Mouse (Mus musculus) midbrain, embryonic 12.5 days (tissue): Measurements from ENCODE around the gene Tnks1bp1. TPM values are rescaled to one million over a fixed set of nuclear protein-coding genes. Genes with fewer than 3 reads are reported as not detected.
A peak's percentile ranks its signal among the peaks of the same experiment; 100 is the strongest.

Experiments used
- ATAC-seq: fragments of 200-750 bp; cut with Nextera tagmentation; 2 replicates; pipeline ENCODE4 v1.8.0; 2017; ENCODE audit warnings: low read depth, moderate TSS enrichment, moderate library complexity; ENCODE audit not compliant: low FRiP score
- H3K27ac ChIP-seq: fragments of 300-500 bp; sonication (generic); replicated peaks from 2 replicates; pipeline ENCODE4 v1.5.1; 2016; ENCODE audit warnings: mild to moderate bottlenecking
- H3K27me3 ChIP-seq: fragments of 300-500 bp; sonication (generic); 2 replicates; pipeline ENCODE4 v1.6.1; 2016; ENCODE audit warnings: mild to moderate bottlenecking
- H3K36me3 ChIP-seq: fragments of 300-500 bp; sonication (generic); 2 replicates; pipeline ENCODE4 v1.6.1; 2016
- H3K4me1 ChIP-seq: fragments of 300-500 bp; sonication (generic); 2 replicates; pipeline ENCODE4 v1.6.1; 2016
- H3K4me2 ChIP-seq: fragments of 300-500 bp; sonication (generic); replicated peaks from 2 replicates; pipeline ENCODE4 v1.6.1; 2016; ENCODE audit warnings: mild to moderate bottlenecking, moderate library complexity
- H3K4me3 ChIP-seq: fragments of 300-500 bp; sonication (generic); 2 replicates; pipeline ENCODE4 v1.5.1; 2016; ENCODE audit warnings: mild to moderate bottlenecking
- H3K9ac ChIP-seq: fragments of 300-500 bp; sonication (generic); replicated peaks from 2 replicates; pipeline ENCODE4 v1.6.1; 2016; ENCODE audit warnings: mild to moderate bottlenecking, moderate library complexity
- H3K9me3 ChIP-seq: fragments of 300-500 bp; sonication (generic); 2 replicates; pipeline ENCODE4 v1.6.1; 2016; ENCODE audit warnings: mild to moderate bottlenecking
- WGBS: fragments of 180-500 bp; shearing (Covaris S2); methylation state at CpG from one replicate; pipeline ENCODE4 v1.1.7; 2016; 5-methylcytosine and 5-hydroxymethylcytosine counted together
- polyA plus RNA-seq: library from polyadenylated mRNA; unstranded; fragments of >200 nt; fragmentation: Nextera tagmentation; extraction: Ambion mirVana; gene quantifications from 2 replicates; pipeline ENCODE4 v1.2.1, GENCODE M21; 2016

The Tnks1bp1 gene
- 40.3 and 48.0 TPM in 2 replicates for polyA plus RNA-seq

DNA sequence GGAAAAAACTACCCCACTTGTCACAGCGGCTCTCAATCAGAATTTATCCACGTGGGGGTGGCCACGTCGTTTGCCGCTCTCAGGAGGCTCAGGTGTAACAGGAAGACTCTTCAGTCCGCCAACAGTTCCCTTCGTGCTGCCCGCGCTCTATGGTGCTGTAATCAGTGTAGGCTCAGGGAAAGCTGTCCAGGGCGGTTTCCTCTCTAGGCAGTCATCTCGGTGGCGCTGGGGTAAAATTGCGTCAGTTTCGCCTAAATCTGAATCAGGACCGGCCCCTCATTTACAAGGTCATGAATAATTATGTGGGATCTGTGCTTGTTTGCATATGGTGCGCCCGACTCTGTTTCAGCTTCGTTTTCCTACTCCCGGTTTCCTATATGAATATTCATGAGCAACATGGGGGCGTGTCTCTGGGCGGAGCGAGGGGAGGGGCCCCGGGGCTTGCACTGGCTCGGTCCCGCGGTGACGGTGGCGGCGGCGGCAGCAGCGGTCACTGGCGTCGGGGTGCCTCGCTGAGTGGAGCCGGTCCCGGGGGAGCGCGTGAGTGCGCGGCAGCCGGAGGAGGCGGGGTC is at the start of gene Tnks1bp1:
Gene Tnks1bp1, plus strand, starts transcription at position 427 of the 572 bp plus-strand sequence.
- peaks cover 37% of the 10 kb centered on the region for H3K4me1 ChIP-seq
- peaks cover 58% of the 10 kb centered on the region for H3K36me3 ChIP-seq
- no peaks in the 10 kb centered on the region for H3K9me3 ChIP-seq
- H3K27me3 ChIP-seq, result no peaks in the 10 kb centered on the region
- H3K4me2 ChIP-seq, result peak within 1 kb of the TSS; percentile 71
- H3K4me3 ChIP-seq, result peak within 1 kb of the TSS; percentile 55
- peak within 1 kb of the TSS; percentile 95 for H3K27ac ChIP-seq
- ATAC-seq, result peak; percentile 86
- 1% methylated on average over 42 of the region's 42 CpGs for WGBS
- H3K9ac ChIP-seq, result peak within 1 kb of the TSS; percentile 65

DNA sequence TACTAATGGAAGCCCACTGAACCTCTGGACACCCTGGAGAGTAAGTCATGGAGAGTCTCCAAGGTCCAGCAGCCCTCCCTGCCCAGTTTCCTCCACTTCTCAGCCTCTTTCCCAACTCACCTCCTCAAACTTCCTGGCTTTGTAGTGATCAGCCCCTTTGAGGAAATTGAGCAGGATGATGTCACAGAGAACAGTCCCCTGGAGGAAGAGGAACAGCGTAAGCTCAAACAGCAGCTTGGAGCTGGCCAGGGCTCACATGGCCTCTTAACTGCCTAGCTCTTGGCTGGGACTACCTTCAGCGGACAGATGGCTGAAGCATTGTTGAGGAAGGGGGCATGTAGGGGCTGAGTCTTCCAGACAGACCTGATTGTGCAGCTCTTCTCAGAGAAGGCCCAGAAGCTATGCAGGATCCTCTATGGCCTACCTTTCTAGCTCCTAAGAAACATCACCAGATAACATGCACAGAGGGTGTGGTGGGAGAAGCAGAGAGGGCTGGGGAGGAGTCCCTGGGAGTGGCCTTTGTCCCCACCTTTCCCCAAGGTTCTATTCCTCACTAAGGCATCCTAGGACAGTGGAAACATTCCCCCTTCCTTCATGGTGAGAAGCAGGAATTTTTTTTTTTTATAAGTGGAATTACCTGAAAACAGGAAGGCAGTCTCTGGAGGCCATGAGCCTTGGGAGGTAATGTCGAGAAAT is 48.2 kb upstream of the Tnks1bp1 start:
- no peak for ATAC-seq
- H3K27me3 ChIP-seq, result no peaks in the 10 kb centered on the region
- no peaks in the 10 kb centered on the region for H3K36me3 ChIP-seq
- H3K4me3 ChIP-seq, result no peak overlapping the region
- H3K27ac ChIP-seq, result no peak overlapping the region
- H3K9me3 ChIP-seq, result no peaks in the 10 kb centered on the region
- 86% methylated on average over 3 of the region's 3 CpGs for WGBS
- no peaks in the 10 kb centered on the region for H3K4me1 ChIP-seq
- no peak overlapping the region for H3K9ac ChIP-seq
- no peak overlapping the region for H3K4me2 ChIP-seq

DNA sequence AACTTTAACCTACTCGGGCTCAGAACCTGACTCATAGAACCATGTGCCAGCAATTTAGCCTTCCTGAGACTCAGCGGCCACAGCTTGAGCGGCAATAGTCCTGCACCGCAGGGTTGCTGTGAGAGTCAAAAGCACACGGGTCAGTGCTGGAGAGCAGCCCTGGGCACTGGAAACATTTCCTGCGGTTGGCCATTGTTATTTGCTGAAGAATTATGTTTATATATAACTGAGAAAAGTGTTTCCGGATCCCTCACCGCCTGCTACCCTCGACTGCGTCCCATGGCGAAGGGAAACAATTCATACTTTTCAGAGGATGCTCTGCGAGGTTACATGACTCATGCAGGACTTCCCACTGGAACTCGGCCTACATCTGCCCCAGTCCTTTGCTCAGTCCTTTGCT is 46.3 kb upstream of the Tnks1bp1 start:
- Histone ChIP-seq H3K27ac (no peak overlapping the region), H3K27me3 (no peaks in the 10 kb centered on the region), H3K4me3 (no peak overlapping the region), H3K4me1 (no peaks in the 10 kb centered on the region), H3K4me2 (no peak overlapping the region), H3K36me3 (no peaks in the 10 kb centered on the region), H3K9me3 (no peaks in the 10 kb centered on the region), H3K9ac (no peak overlapping the region)
- ATAC-seq, result no peak
- WGBS, result 78% methylated on average over 13 of the region's 13 CpGs

DNA sequence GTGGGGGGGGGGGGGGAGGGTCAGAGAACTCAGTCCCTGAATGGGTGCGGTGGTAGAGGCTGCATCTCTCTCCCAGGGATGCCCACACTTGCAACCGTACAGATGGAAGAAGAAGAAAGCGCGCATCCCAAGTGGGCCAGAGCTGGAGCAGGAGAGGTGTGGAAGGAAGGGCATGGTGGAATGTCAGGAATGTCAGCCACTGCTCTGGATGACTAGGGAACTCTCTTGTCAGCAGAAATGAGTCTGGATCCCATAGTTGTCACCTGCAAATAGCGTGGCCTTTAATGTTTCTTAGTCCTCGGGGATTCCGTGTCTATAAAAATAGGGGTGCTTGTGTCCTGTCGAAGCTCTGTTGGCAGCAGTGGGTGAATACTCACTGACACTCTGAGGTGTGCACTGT is 45.2 kb upstream of the Tnks1bp1 start:
- 87% methylated on average over 8 of the region's 8 CpGs for WGBS

DNA sequence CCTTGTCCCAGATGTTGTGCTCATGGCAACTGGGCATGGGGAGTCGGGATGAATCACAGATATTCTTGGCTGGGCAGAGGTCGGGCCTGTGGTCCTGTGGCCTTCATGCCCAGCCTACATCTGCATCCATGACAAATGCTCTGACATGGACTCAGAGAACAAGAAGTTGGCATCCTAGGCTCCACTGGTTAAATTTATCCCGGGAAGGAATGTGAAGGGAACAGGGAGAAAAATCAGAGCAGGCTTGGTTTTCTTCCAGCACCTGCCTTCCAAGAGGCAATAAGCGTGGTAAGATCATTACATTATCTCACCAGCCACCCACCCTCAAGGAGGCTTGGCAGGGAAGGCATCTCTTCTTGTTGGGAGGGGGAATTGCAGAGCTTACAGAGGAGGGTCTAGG is 43.5 kb upstream of the Tnks1bp1 start:
- ATAC-seq, result no peak
- no peak overlapping the region for H3K4me2 ChIP-seq
- H3K4me3 ChIP-seq, result no peak overlapping the region
- no peaks in the 10 kb centered on the region for H3K27me3 ChIP-seq
- no peak overlapping the region for H3K9ac ChIP-seq
- 88% methylated on average over 4 of the region's 4 CpGs for WGBS
- no peaks in the 10 kb centered on the region for H3K36me3 ChIP-seq
- no peaks in the 10 kb centered on the region for H3K4me1 ChIP-seq
- H3K27ac ChIP-seq, result no peak overlapping the region
- no peaks in the 10 kb centered on the region for H3K9me3 ChIP-seq

More for the DNA sequence above, 45.2 kb upstream of the Tnks1bp1 start:
- H3K9me3 ChIP-seq, result no peaks in the 10 kb centered on the region
- no peaks in the 10 kb centered on the region for H3K27me3 ChIP-seq
- H3K4me3 ChIP-seq, result no peak overlapping the region
- no peaks in the 10 kb centered on the region for H3K36me3 ChIP-seq
- no peak for ATAC-seq
- H3K4me1 ChIP-seq, result no peaks in the 10 kb centered on the region
- H3K27ac ChIP-seq, result no peak overlapping the region
- no peak overlapping the region for H3K4me2 ChIP-seq
- H3K9ac ChIP-seq, result no peak overlapping the region

DNA sequence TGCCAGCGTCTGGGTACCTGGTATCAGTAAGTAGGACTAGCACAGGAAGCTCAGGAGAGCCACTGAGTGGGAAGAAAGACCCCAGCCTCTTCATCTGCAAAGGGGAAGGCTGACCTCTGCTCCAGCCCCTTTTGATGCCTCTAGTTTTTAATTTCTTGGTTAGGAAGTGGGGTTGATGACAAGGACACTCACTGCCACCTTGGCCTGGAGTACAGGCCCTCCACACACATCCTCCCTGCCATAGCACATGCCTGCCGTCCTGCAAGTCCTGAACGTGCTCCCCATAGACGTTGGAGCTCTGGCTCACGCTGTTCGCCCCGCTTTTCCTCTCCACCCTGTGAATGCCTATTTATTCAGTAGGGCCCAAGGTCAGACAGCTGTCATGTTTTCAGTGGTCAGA is 41.2 kb upstream of the Tnks1bp1 start:
- 78% methylated on average over 7 of the region's 7 CpGs for WGBS
- Histone ChIP-seq H3K27ac (no peak overlapping the region), H3K4me1 (no peaks in the 10 kb centered on the region), H3K27me3 (no peaks in the 10 kb centered on the region), H3K4me2 (no peak overlapping the region), H3K4me3 (no peak overlapping the region), H3K9me3 (no peaks in the 10 kb centered on the region), H3K36me3 (no peaks in the 10 kb centered on the region), H3K9ac (no peak overlapping the region)
- ATAC-seq, result no peak

DNA sequence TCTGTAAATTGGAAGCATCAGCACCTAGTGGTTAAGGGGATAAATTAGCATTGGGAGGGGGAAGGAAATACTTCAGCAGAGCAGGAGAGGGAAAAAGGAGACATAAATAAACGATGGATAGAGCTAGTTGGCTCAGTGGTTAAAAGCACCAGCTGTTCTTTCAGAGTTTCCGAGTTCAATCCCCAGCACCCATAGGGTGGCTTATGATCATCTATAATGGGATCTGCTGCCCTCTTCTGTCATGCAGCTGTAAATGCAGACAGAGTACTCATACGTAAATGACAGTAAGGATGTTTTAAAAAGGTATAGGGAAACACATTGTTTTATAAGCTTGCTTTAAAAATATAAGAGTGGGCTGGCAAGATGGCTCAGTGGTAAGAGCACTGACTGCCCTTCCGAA is 40.1 kb upstream of the Tnks1bp1 start:
- Histone ChIP-seq H3K4me1 (no peaks in the 10 kb centered on the region), H3K36me3 (no peaks in the 10 kb centered on the region), H3K4me3 (no peak overlapping the region), H3K9ac (no peak overlapping the region), H3K27me3 (no peaks in the 10 kb centered on the region), H3K4me2 (no peak overlapping the region), H3K27ac (no peak overlapping the region), H3K9me3 (no peaks in the 10 kb centered on the region)
- no peak for ATAC-seq
- 23% methylated on average over 4 of the region's 4 CpGs for WGBS

DNA sequence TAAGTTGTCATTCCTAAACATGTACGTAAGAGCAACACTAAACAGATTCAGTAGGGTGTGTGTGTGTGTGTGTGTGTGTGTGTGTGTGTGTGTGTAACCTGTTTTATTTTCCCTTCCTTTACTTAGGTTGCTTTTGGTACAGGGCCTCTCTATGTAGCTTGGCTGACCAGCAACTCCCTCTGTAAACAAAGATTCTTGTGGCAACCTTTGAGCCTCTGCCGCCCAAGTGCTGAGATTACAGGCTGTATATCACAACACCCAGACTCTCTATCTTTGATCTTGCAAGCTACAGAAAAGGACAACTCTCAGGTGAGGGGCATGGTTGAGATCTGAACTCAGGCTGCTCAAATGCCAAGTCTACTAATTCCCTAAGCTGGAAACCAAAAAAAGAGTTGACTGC is 38.6 kb upstream of the Tnks1bp1 start:
- no peak overlapping the region for H3K27ac ChIP-seq
- H3K4me3 ChIP-seq, result no peak overlapping the region
- 79% methylated on average over 2 of the region's 2 CpGs for WGBS
- no peak overlapping the region for H3K4me2 ChIP-seq
- no peaks in the 10 kb centered on the region for H3K36me3 ChIP-seq
- H3K4me1 ChIP-seq, result no peaks in the 10 kb centered on the region
- no peak overlapping the region for H3K9ac ChIP-seq
- no peaks in the 10 kb centered on the region for H3K27me3 ChIP-seq
- no peak for ATAC-seq
- no peaks in the 10 kb centered on the region for H3K9me3 ChIP-seq

DNA sequence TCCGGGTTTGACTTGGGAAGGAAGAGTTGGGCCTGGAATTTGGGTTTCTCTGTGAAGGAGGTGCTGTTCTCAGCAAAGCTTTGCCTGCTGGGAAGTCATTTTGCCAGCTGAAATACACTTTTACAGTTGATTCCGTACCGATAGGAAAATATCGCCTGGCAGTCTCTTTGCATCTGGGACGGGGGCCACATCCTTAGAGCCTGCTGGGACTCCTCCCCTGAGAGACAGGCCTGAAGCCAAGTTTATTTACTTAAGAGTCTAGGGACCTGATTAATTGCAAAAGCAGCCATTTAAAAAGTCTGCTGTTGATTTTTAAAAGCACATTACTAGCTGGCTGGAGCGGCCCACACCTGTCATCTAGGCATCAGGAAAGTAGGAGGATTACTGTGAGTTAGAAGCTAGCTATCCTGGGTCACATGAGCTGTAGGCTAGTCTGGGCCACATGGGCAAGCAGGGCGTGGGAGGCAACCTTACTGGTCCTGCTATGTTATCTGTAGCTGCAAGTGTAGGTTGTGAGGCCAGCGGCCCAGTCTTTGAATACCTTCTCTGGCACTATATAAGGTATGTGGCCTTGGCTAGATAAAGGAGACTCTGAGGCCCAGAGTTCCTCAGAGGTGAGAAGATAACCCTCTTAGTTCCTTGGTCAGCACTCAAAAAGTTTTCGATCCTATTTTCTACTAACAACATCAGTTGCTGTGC is 35.8 kb upstream of the Tnks1bp1 start:
- no peak for ATAC-seq
- 81% methylated on average over 9 of the region's 9 CpGs for WGBS
- H3K9me3 ChIP-seq, result no peaks in the 10 kb centered on the region
- H3K4me1 ChIP-seq, result no peaks in the 10 kb centered on the region
- no peaks in the 10 kb centered on the region for H3K36me3 ChIP-seq
- no peak overlapping the region for H3K27ac ChIP-seq
- H3K4me3 ChIP-seq, result no peak overlapping the region
- H3K9ac ChIP-seq, result no peak overlapping the region
- H3K27me3 ChIP-seq, result no peaks in the 10 kb centered on the region
- H3K4me2 ChIP-seq, result no peak overlapping the region

DNA sequence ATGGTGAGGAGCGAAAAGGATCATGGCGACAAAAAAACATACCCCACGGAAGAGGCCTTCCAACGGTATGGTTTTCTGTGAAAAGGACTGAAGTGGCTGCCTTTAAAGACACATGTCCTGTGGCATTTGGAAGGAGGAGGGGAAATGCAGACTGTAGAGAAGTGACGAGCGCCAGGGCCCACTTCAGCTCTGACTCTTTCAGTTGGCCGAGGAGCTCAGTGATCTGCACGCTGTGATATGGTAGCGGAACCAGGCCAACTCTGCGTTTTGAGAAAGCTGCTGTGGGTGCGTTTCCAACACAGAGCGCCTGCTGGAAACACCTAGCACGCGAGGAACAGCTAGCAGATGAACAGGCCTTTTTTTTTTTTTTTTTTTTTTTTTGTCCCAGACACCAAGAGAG is 35.1 kb upstream of the Tnks1bp1 start:
- Histone ChIP-seq H3K36me3 (no peaks in the 10 kb centered on the region), H3K27me3 (no peaks in the 10 kb centered on the region), H3K4me1 (no peaks in the 10 kb centered on the region), H3K9me3 (no peaks in the 10 kb centered on the region), H3K4me3 (no peak overlapping the region), H3K27ac (no peak overlapping the region), H3K9ac (no peak overlapping the region), H3K4me2 (no peak overlapping the region)
- 84% methylated on average over 14 of the region's 14 CpGs for WGBS
- no peak for ATAC-seq

DNA sequence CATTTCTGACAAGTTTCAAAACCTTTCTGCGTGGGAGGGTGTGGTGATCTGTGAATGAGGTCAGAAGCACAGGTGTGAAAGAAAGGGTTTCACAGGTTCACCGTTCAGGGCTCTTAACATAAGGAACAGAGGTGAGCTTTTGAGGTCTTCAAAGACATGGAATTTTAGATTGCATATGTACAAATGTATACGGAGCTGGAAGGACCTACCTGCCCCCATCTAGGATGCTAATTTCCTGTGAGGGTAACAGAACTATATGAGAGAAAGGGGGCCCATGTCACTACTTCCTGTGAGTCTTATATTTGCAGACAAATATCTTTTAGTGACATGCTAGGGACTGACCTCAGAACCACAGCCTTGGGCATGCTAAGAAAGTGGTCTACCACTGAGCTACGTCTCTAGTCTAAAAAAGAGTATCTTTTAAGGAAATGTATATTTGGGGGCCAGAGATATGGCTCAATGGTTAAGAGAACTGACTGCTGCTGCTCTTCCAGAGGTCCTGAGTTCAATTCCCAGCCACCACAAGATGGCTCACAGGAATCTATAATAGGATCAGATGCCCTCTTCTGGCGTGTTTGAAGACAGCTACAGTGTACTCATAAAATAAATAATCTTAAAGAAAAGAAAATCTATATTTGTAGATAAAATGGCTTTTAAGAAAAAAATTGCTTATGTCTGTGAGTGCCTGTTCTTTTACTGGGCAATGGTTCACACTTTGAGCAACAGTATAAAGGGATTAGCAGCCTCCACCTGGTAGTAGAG is 33.8 kb upstream of the Tnks1bp1 start:
- H3K9me3 ChIP-seq, result no peaks in the 10 kb centered on the region
- no peak overlapping the region for H3K4me3 ChIP-seq
- no peak overlapping the region for H3K9ac ChIP-seq
- H3K27me3 ChIP-seq, result no peaks in the 10 kb centered on the region
- 84% methylated on average over 5 of the region's 5 CpGs for WGBS
- no peak for ATAC-seq
- no peak overlapping the region for H3K4me2 ChIP-seq
- no peak overlapping the region for H3K27ac ChIP-seq
- H3K36me3 ChIP-seq, result no peaks in the 10 kb centered on the region
- H3K4me1 ChIP-seq, result no peaks in the 10 kb centered on the region

DNA sequence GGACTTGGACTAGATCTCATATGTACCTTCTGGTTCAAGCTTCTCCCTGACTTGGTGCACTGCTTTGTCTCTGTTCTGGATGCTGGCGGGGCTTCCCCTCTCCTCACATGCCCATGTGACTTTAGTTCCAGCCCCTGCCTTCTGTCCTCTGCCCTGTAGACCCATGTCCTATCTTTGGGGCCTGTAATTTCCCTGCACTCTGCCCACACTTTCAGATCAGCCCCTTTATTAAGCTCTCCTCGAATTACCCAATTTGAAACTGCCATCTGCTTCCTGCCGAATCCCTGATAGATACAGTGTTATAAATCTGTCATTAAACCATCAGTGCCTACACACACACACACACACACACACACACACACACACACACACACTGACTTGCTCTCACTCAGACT is 33.2 kb upstream of the Tnks1bp1 start:
- Histone ChIP-seq H3K36me3 (no peaks in the 10 kb centered on the region), H3K27ac (no peak overlapping the region), H3K27me3 (no peaks in the 10 kb centered on the region), H3K9me3 (no peaks in the 10 kb centered on the region), H3K9ac (no peak overlapping the region), H3K4me3 (no peak overlapping the region), H3K4me2 (no peak overlapping the region), H3K4me1 (no peaks in the 10 kb centered on the region)
- no peak for ATAC-seq
- 75% methylated on average over 3 of the region's 3 CpGs for WGBS
